Mouse (Mus musculus) G1E (cell line): ENCODE measurements around the gene Rdh16. TPM values are rescaled to one million over a fixed set of nuclear protein-coding genes. Genes with fewer than 3 reads are reported as not detected.

Experiments
- polyA plus RNA-seq: library from polyadenylated mRNA; stranded (reverse); fragments of >175 nt; gene quantifications from 2 replicates; pipeline ENCODE4 v1.2.3, GENCODE M21; 2012
- total RNA-seq, 2 experiments: library from RNA; stranded (forward) in 1 of 2; stranded (reverse) in 1 of 2; fragments of 200-1000 nt in 1 of 2; fragments of >200 nt in 1 of 2; fragmentation: Nextera tagmentation in 1 of 2; gene quantifications; 2 replicates each; pipeline ENCODE4 v1.2.3; 2014 to 2017

The Rdh16 gene
- total and polyA plus RNA-seq, 3 experiments = 0.16 TPM; not detected in 2

Other genes starting within 250 kb of the Rdh16 start
- gene Lrp1, start 180.0 kb upstream of the Rdh16 start, total RNA-seq (2014; fragmentation: Nextera tagmentation) = 0.30 TPM in 1 of 2 replicates, not detected in the other
- 0.06 and 0.27 TPM in 2 replicates for gene Lrp1, start 180.0 kb upstream of the Rdh16 start, total RNA-seq (2017)
- gene Lrp1, start 180.0 kb upstream of the Rdh16 start, polyA plus RNA-seq = 0.67 and 0.86 TPM in 2 replicates
- gene Stat6, start 158.2 kb upstream of the Rdh16 start, total RNA-seq (2014; fragmentation: Nextera tagmentation) = 44.0 and 55.0 TPM in 2 replicates
- gene Stat6, start 158.2 kb upstream of the Rdh16 start, total RNA-seq (2017) = 84.0 and 90.5 TPM in 2 replicates
- gene Stat6, start 158.2 kb upstream of the Rdh16 start, polyA plus RNA-seq = 65.5 and 69.5 TPM in 2 replicates
- 41.9 and 57.6 TPM in 2 replicates for gene Nemp1, start 134.3 kb upstream of the Rdh16 start, total RNA-seq (2014; fragmentation: Nextera tagmentation)
- 36.2 and 40.4 TPM in 2 replicates for gene Nemp1, start 134.3 kb upstream of the Rdh16 start, total RNA-seq (2017)
- 5.5 and 5.6 TPM in 2 replicates for gene Nemp1, start 134.3 kb upstream of the Rdh16 start, polyA plus RNA-seq
- gene Nab2, start 132.6 kb upstream of the Rdh16 start, total RNA-seq (2014; fragmentation: Nextera tagmentation) = 28.6 and 31.6 TPM in 2 replicates
- gene Nab2, start 132.6 kb upstream of the Rdh16 start, total RNA-seq (2017) = 41.0 and 41.8 TPM in 2 replicates
- 92.3 and 106 TPM in 2 replicates for gene Nab2, start 132.6 kb upstream of the Rdh16 start, polyA plus RNA-seq
- 0.23 and 3.1 TPM in 2 replicates for gene Myo1a, start 96.0 kb upstream of the Rdh16 start, total RNA-seq (2014; fragmentation: Nextera tagmentation)
- 0.16 and 0.23 TPM in 2 replicates for gene Myo1a, start 96.0 kb upstream of the Rdh16 start, total RNA-seq (2017)
- 0.09 TPM in 1 of 2 replicates, not detected in the other for gene Myo1a, start 96.0 kb upstream of the Rdh16 start, polyA plus RNA-seq
- gene Tac2, start 76.7 kb upstream of the Rdh16 start, total RNA-seq (2014; fragmentation: Nextera tagmentation) = not detected in 2 replicates
- gene Tac2, start 76.7 kb upstream of the Rdh16 start, total RNA-seq (2017) = not detected in 2 replicates
- gene Tac2, start 76.7 kb upstream of the Rdh16 start, polyA plus RNA-seq = not detected in 2 replicates
- 16.1 and 17.2 TPM in 2 replicates for gene Zbtb39, start 61.6 kb upstream of the Rdh16 start, total RNA-seq (2014; fragmentation: Nextera tagmentation)
- 3.9 and 4.0 TPM in 2 replicates for gene Zbtb39, start 61.6 kb upstream of the Rdh16 start, total RNA-seq (2017)
- 3.0 and 3.6 TPM in 2 replicates for gene Zbtb39, start 61.6 kb upstream of the Rdh16 start, polyA plus RNA-seq
- not detected in 2 replicates for gene Gpr182, start 49.4 kb upstream of the Rdh16 start, total RNA-seq (2014; fragmentation: Nextera tagmentation)
- gene Gpr182, start 49.4 kb upstream of the Rdh16 start, total RNA-seq (2017) = 0.17 TPM in 1 of 2 replicates, not detected in the other
- gene Gpr182, start 49.4 kb upstream of the Rdh16 start, polyA plus RNA-seq = not detected in 2 replicates
- 0.30 TPM in 1 of 2 replicates, not detected in the other for gene Rdh1, start 41.4 kb upstream of the Rdh16 start, total RNA-seq (2014; fragmentation: Nextera tagmentation)
- 0.05 and 0.06 TPM in 2 replicates for gene Rdh1, start 41.4 kb upstream of the Rdh16 start, total RNA-seq (2017)
- not detected in 2 replicates for gene Rdh1, start 41.4 kb upstream of the Rdh16 start, polyA plus RNA-seq
- gene Rdh16f1, start 41.4 kb upstream of the Rdh16 start, total RNA-seq (2014; fragmentation: Nextera tagmentation) = not detected in 2 replicates
- gene Rdh16f1, start 41.4 kb upstream of the Rdh16 start, total RNA-seq (2017) = not detected in 2 replicates
- gene Rdh16f1, start 41.4 kb upstream of the Rdh16 start, polyA plus RNA-seq = not detected in 2 replicates
- not detected in 2 replicates for gene Rdh9, start 24.8 kb upstream of the Rdh16 start, total RNA-seq (2014; fragmentation: Nextera tagmentation)
- gene Rdh9, start 24.8 kb upstream of the Rdh16 start, total RNA-seq (2017) = 0.16 and 0.29 TPM in 2 replicates
- not detected in 2 replicates for gene Rdh9, start 24.8 kb upstream of the Rdh16 start, polyA plus RNA-seq
- not detected in 2 replicates for gene Rdh19, start 48.8 kb downstream of the Rdh16 start, total RNA-seq (2014; fragmentation: Nextera tagmentation)
- 0.11 TPM in 1 of 2 replicates, not detected in the other for gene Rdh19, start 48.8 kb downstream of the Rdh16 start, total RNA-seq (2017)
- gene Rdh19, start 48.8 kb downstream of the Rdh16 start, polyA plus RNA-seq = not detected in 2 replicates
- 0.97 TPM in 1 of 2 replicates, not detected in the other for gene Rdh16f2, start 65.3 kb downstream of the Rdh16 start, total RNA-seq (2014; fragmentation: Nextera tagmentation)
- 0.23 and 0.87 TPM in 2 replicates for gene Rdh16f2, start 65.3 kb downstream of the Rdh16 start, total RNA-seq (2017)
- 0.07 TPM in 1 of 2 replicates, not detected in the other for gene Rdh16f2, start 65.3 kb downstream of the Rdh16 start, polyA plus RNA-seq
- not detected in 2 replicates for gene Rdh7, start 87.7 kb downstream of the Rdh16 start, total RNA-seq (2014; fragmentation: Nextera tagmentation)
- not detected in 2 replicates for gene Rdh7, start 87.7 kb downstream of the Rdh16 start, total RNA-seq (2017)
- gene Rdh7, start 87.7 kb downstream of the Rdh16 start, polyA plus RNA-seq = not detected in 2 replicates
- gene Sdr9c7, start 97.4 kb downstream of the Rdh16 start, total RNA-seq (2014; fragmentation: Nextera tagmentation) = not detected in 2 replicates
- gene Sdr9c7, start 97.4 kb downstream of the Rdh16 start, total RNA-seq (2017) = 0.05 TPM in 1 of 2 replicates, not detected in the other
- not detected in 2 replicates for gene Sdr9c7, start 97.4 kb downstream of the Rdh16 start, polyA plus RNA-seq
- gene Hsd17b6, start 206.5 kb downstream of the Rdh16 start, total RNA-seq (2014; fragmentation: Nextera tagmentation) = not detected in 2 replicates
- 0.05 TPM in 1 of 2 replicates, not detected in the other for gene Hsd17b6, start 206.5 kb downstream of the Rdh16 start, total RNA-seq (2017)
- gene Hsd17b6, start 206.5 kb downstream of the Rdh16 start, polyA plus RNA-seq = not detected in 2 replicates
- 83.3 and 97.0 TPM in 2 replicates for gene Prim1, start 214.0 kb downstream of the Rdh16 start, total RNA-seq (2014; fragmentation: Nextera tagmentation)
- gene Prim1, start 214.0 kb downstream of the Rdh16 start, total RNA-seq (2017) = 134 TPM in 2 replicates
- gene Prim1, start 214.0 kb downstream of the Rdh16 start, polyA plus RNA-seq = 3.7 and 5.8 TPM in 2 replicates
- gene Naca, start 234.4 kb downstream of the Rdh16 start, total RNA-seq (2014; fragmentation: Nextera tagmentation) = 544 and 609 TPM in 2 replicates
- gene Naca, start 234.4 kb downstream of the Rdh16 start, total RNA-seq (2017) = 1,963 and 1,995 TPM in 2 replicates
- gene Naca, start 234.4 kb downstream of the Rdh16 start, polyA plus RNA-seq = 99.4 and 167 TPM in 2 replicates